Comparison of ENCODE assay signal across 14 mouse cellular contexts in the genomic region with DNA sequence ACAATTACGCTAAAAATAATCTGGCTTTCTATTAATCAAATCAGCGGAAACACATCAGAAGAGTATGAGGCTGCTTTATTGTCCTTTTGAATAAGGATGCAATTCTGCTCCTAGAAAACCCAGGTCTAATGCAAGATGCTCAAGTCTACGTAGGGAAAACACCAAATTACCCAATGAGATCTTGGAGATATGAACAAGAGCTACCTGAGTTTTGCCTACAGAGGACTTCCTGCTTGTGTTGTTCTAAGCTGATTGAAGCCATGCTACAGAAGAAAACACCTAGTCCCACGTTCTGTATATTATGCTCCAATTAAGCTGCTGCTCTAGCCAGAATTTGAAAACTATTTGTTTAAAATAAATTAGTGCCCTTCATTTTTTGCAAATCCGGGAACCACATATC.
"Had no signal": no experiment of that assay in that cellular context is flagged by ENCODE, and none has a peak within 500 bp of the region (broad histone marks: within the 10 kb centered on the region; RNA-seq: fewer than 3 reads in every experiment).

No protein-coding gene starts in this region.

- DNase-seq: right cerebral cortex, postnatal 14 days; right cerebral cortex, postnatal 4 days; spleen, adult 18-20 months; thymus, adult 18-20 months; thymus, adult 2 months; thymus, postnatal 14 days; thymus, postnatal 25 days; thymus, postnatal 36 days; thymus, postnatal 4 days had no signal

- H3K27ac ChIP-seq: neural tube, embryonic 12.5 days; neural tube, embryonic 13.5 days; neural tube, embryonic 15.5 days; stomach, embryonic 15.5 days; stomach, postnatal 0 days had no signal

- H3K4me3 ChIP-seq: neural tube, embryonic 12.5 days; neural tube, embryonic 13.5 days; neural tube, embryonic 15.5 days; stomach, embryonic 15.5 days had no signal
